Mouse (Mus musculus) CH12.LX (cell line): ENCODE results near the gene Agpat4.

Source experiments
- CHD2 ChIP-seq: IDR thresholded peaks from 2 replicates; pipeline ENCODE4 v1.6.1; 2011; ENCODE audit warnings: low read length, improper control_type of control experiment
- E2F4 ChIP-seq: IDR thresholded peaks from 2 replicates; pipeline ENCODE4 v1.6.1; 2011; ENCODE audit warnings: low read depth, low read length, improper control_type of control experiment; ENCODE audit not compliant: insufficient replicate concordance
- JUND ChIP-seq: conservative IDR thresholded peaks from 2 replicates; pipeline ENCODE4 v1.6.1; 2011; ENCODE audit warnings: low read depth, low read length, improper control_type of control experiment
- POLR2AphosphoS2 ChIP-seq: IDR thresholded peaks from 2 replicates; pipeline ENCODE4 v1.6.1; 2011; ENCODE audit warnings: low read depth, low read length, improper control_type of control experiment
- TBP ChIP-seq: conservative IDR thresholded peaks from 2 replicates; pipeline ENCODE4 v1.6.1; 2011; ENCODE audit warnings: low read depth, low read length, improper control_type of control experiment

- TF ChIP-seq POLR2AphosphoS2, result no peak
- no peak for TF ChIP-seq JUND
- TF ChIP-seq E2F4, result no peak
- TF ChIP-seq TBP, result no peak
- TF ChIP-seq CHD2, result no peak
Measured at GRCm38 (mm10) chr17:12204246-12204645, 85.7 kb downstream of the Agpat4 start.
